Mouse (Mus musculus): ENCODE results near the gene Gtf3c2. TPM values are rescaled to one million over a fixed set of nuclear protein-coding genes. Genes with fewer than 3 reads are reported as not detected.

Gtf3c2 gene
- polyA plus RNA-seq, 1 experiment: 69.2 TPM

- no peak within 1 kb of the TSS for H3K4me3 ChIP-seq (ENCODE audit: insufficient read depth, low read length)
Observed at GRCm38 (mm10) chr5:31116354-31116753, 63.6 kb downstream of the Gtf3c2 start, which contains the start of gene Trim54. Trim54 (plus strand) TSS chr5:31116712.

GRCm38 (mm10) chr5:31110781-31111180 lies 69.2 kb downstream of the Gtf3c2 start:
- H3K4me1 ChIP-seq (ENCODE audit: control insufficient read depth, insufficient read depth, low read length): no peaks in the 10 kb centered on the region
- H3K27ac ChIP-seq (ENCODE audit: insufficient read depth, low read length): no peak overlapping the region
- H3K4me3 ChIP-seq (ENCODE audit: insufficient read depth, low read length): no peak overlapping the region
- no peak for TF ChIP-seq POLR2A (IDR thresholded peaks at IDR 0.05; ENCODE audit: low read depth, low read length)
- no peak for TF ChIP-seq CTCF (IDR thresholded peaks at IDR 0.05; ENCODE audit: borderline replicate concordance, insufficient read depth, low read length)

More at GRCm38 (mm10) chr5:31116354-31116753, 63.6 kb downstream of the Gtf3c2 start, which contains the start of gene Trim54:
- H3K4me1 ChIP-seq (ENCODE audit: control insufficient read depth, insufficient read depth, low read length): 0 out of 2 replicates have a peak, but pooled peaks cover 2% of the 10 kb centered on the region
- TF ChIP-seq CTCF (IDR thresholded peaks at IDR 0.05; ENCODE audit: borderline replicate concordance, insufficient read depth, low read length) (no peak), POLR2A (IDR thresholded peaks at IDR 0.05; ENCODE audit: low read depth, low read length) (no peak)
- no peak within 1 kb of the TSS for H3K27ac ChIP-seq (ENCODE audit: insufficient read depth, low read length)

GRCm38 (mm10) chr5:31108000-31108490 lies 71.9 kb downstream of the Gtf3c2 start, which contains the start of gene Slc30a3:
Slc30a3 (minus strand) TSS chr5:31108237.
- TF ChIP-seq CTCF (IDR thresholded peaks at IDR 0.05; ENCODE audit: borderline replicate concordance, insufficient read depth, low read length) (no peak), POLR2A (IDR thresholded peaks at IDR 0.05; ENCODE audit: low read depth, low read length) (no peak)
- H3K4me1 ChIP-seq (ENCODE audit: control insufficient read depth, insufficient read depth, low read length): no peaks in the 10 kb centered on the region
- H3K27ac ChIP-seq (ENCODE audit: insufficient read depth, low read length): no peak within 1 kb of the TSS
- no peak within 1 kb of the TSS for H3K4me3 ChIP-seq (ENCODE audit: insufficient read depth, low read length)

Other genes starting within 250 kb of the Gtf3c2 start
- 14.4 and 16.9 TPM in 2 replicates for gene Cgref1, start 234.6 kb downstream of the Gtf3c2 start, polyA plus RNA-seq (2011; ENCODE audit: insufficient read length, low read depth, missing spikeins)
- gene Preb, start 219.8 kb downstream of the Gtf3c2 start, polyA plus RNA-seq (2011; ENCODE audit: insufficient read length, low read depth, missing spikeins): 91.6 and 95.3 TPM in 2 replicates
- not detected in 2 replicates for gene Tcf23, start 211.5 kb downstream of the Gtf3c2 start, polyA plus RNA-seq (2011; ENCODE audit: insufficient read length, low read depth, missing spikeins)
- 97.2 and 110 TPM in 2 replicates for gene Atraid, start 131.8 kb downstream of the Gtf3c2 start, polyA plus RNA-seq (2011; ENCODE audit: insufficient read length, low read depth, missing spikeins)
- gene Slc5a6, start 131.2 kb downstream of the Gtf3c2 start, polyA plus RNA-seq (2011; ENCODE audit: insufficient read length, low read depth, missing spikeins): 3.3 and 6.2 TPM in 2 replicates
- gene Cad, start 125.4 kb downstream of the Gtf3c2 start, polyA plus RNA-seq (2011; ENCODE audit: insufficient read length, low read depth, missing spikeins): 32.6 and 39.5 TPM in 2 replicates
- gene Dnajc5g, start 73.9 kb downstream of the Gtf3c2 start, polyA plus RNA-seq (2011; ENCODE audit: insufficient read length, low read depth, missing spikeins): not detected in 2 replicates
- not detected in 2 replicates for gene Slc30a3, start 71.9 kb downstream of the Gtf3c2 start, polyA plus RNA-seq (2011; ENCODE audit: insufficient read length, low read depth, missing spikeins)
- not detected in 2 replicates for gene Trim54, start 63.4 kb downstream of the Gtf3c2 start, polyA plus RNA-seq (2011; ENCODE audit: insufficient read length, low read depth, missing spikeins)
- not detected in 2 replicates for gene Ucn, start 41.3 kb downstream of the Gtf3c2 start, polyA plus RNA-seq (2011; ENCODE audit: insufficient read length, low read depth, missing spikeins)
- 54.0 and 57.7 TPM in 2 replicates for gene Mpv17, start 25.9 kb downstream of the Gtf3c2 start, polyA plus RNA-seq (2011; ENCODE audit: insufficient read length, low read depth, missing spikeins)
- gene Gm29609, start 233 bp downstream of the Gtf3c2 start, polyA plus RNA-seq (2011; ENCODE audit: insufficient read length, low read depth, missing spikeins): 2.7 and 3.8 TPM in 2 replicates
- gene Snx17, start 13.1 kb upstream of the Gtf3c2 start, polyA plus RNA-seq (2011; ENCODE audit: insufficient read length, low read depth, missing spikeins): 91.9 and 113 TPM in 2 replicates
- 19.8 and 21.6 TPM in 2 replicates for gene Eif2b4, start 13.3 kb upstream of the Gtf3c2 start, polyA plus RNA-seq (2011; ENCODE audit: insufficient read length, low read depth, missing spikeins)
- gene Zfp513, start 22.2 kb upstream of the Gtf3c2 start, polyA plus RNA-seq (2011; ENCODE audit: insufficient read length, low read depth, missing spikeins): 18.6 and 20.3 TPM in 2 replicates
- 131 and 132 TPM in 2 replicates for gene Ppm1g, start 40.5 kb upstream of the Gtf3c2 start, polyA plus RNA-seq (2011; ENCODE audit: insufficient read length, low read depth, missing spikeins)
- gene Nrbp1, start 60.7 kb upstream of the Gtf3c2 start, polyA plus RNA-seq (2011; ENCODE audit: insufficient read length, low read depth, missing spikeins): 93.5 and 115 TPM in 2 replicates
- not detected in 2 replicates for gene Gm9970, start 61.1 kb upstream of the Gtf3c2 start, polyA plus RNA-seq (2011; ENCODE audit: insufficient read length, low read depth, missing spikeins)
- 0.81 and 1.4 TPM in 2 replicates for gene Krtcap3, start 71.5 kb upstream of the Gtf3c2 start, polyA plus RNA-seq (2011; ENCODE audit: insufficient read length, low read depth, missing spikeins)
- 37.4 and 37.6 TPM in 2 replicates for gene Ift172, start 111.0 kb upstream of the Gtf3c2 start, polyA plus RNA-seq (2011; ENCODE audit: insufficient read length, low read depth, missing spikeins)
- 25.2 and 34.0 TPM in 2 replicates for gene Fndc4, start 115.9 kb upstream of the Gtf3c2 start, polyA plus RNA-seq (2011; ENCODE audit: insufficient read length, low read depth, missing spikeins)
- not detected in 2 replicates for gene Gckr, start 117.3 kb upstream of the Gtf3c2 start, polyA plus RNA-seq (2011; ENCODE audit: insufficient read length, low read depth, missing spikeins)

Measured in embryonic fibroblast, embryonic 13.5 days (primary cell).